Comparison of ENCODE assay signal across 15 mouse cellular contexts in the genomic region with DNA sequence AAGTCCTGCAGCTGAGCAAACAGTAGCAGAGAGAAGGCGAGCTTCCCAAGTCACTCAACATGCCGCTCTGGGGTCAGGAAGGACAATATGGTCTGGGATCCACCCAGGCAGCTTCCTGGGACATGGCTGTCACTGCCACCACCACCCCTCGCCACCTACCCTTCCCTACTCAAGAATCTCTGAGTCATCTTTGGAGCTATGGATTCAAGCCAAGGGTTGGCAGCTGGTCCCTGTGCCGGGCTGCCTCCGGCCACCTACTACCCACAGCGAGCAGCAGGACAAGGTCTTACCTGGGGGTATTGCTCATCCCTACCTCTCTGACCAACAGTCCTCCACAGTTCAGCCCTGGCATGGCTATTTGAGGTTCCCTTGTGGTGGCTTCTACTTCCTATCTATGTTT.
DNase-seq lines count a peak whose midpoint lies in the region; ATAC-seq and TF ChIP-seq lines count a peak whose summit lies in the region.
"Had no signal": no experiment of that assay in that cellular context is flagged by ENCODE, and none has a peak within 500 bp of the region (broad histone marks: within the 10 kb centered on the region; RNA-seq: fewer than 3 reads in every experiment).

No protein-coding gene starts in this region.

- 68% methylated on average over 6 of the region's 6 CpGs for WGBS in intestine, postnatal 0 days

- H3K4me2 ChIP-seq in intestine, postnatal 0 days (replicated peaks; ENCODE audit: low read depth): no peak overlapping the region
- H3K4me2 ChIP-seq: heart, embryonic 11.5 days; hindbrain, embryonic 13.5 days; stomach, embryonic 15.5 days had no signal

- H3K4me3 ChIP-seq in intestine, postnatal 0 days (ENCODE audit: low read depth, low read length): no peak overlapping the region
- H3K4me3 ChIP-seq: hindbrain, embryonic 13.5 days; stomach, embryonic 15.5 days had no signal

- no peaks in the 10 kb centered on the region for H3K27me3 ChIP-seq in intestine, postnatal 0 days (replicated peaks; ENCODE audit: control insufficient read depth, insufficient read depth, low read length)
- H3K27me3 ChIP-seq: hindbrain, embryonic 13.5 days; stomach, embryonic 15.5 days had no signal

- peak; percentile 2 to 30 for DNase-seq in left cerebral cortex, postnatal 25 days (ENCODE audit: low spot score in 2 of 2)
- DNase-seq in left cerebral cortex, adult 11 months (ENCODE audit: low spot score): no peak
- peak; percentile 22 for DNase-seq in adipocyte (ENCODE audit: low spot score)
- DNase-seq in cerebellum, adult 11 months: peak; percentile 89
- DNase-seq in left cerebral cortex, postnatal 4 days: peak; percentile 77
- no peak for DNase-seq in ovary, adult 18-20 months (ENCODE audit: low spot score)
- DNase-seq in heart, adult 9 months (ENCODE audit: low spot score in 2 of 2): no peak
- DNase-seq: kidney, adult 9 months; liver had no signal

- ATAC-seq in intestine, postnatal 0 days: no peak
- ATAC-seq: forebrain, embryonic 16.5 days had no signal

- no peaks in the 10 kb centered on the region for H3K36me3 ChIP-seq in intestine, postnatal 0 days (ENCODE audit: control insufficient read depth, insufficient read depth)
- H3K36me3 ChIP-seq: hindbrain, embryonic 13.5 days; stomach, embryonic 15.5 days had no signal

- no peaks in the 10 kb centered on the region for H3K4me1 ChIP-seq in intestine, postnatal 0 days (replicated peaks; ENCODE audit: control insufficient read depth, insufficient read depth, low read length)
- H3K4me1 ChIP-seq: hindbrain, embryonic 13.5 days; stomach, embryonic 15.5 days had no signal

- no peaks in the 10 kb centered on the region for H3K9me3 ChIP-seq in intestine, postnatal 0 days (ENCODE audit: control insufficient read depth)
- H3K9me3 ChIP-seq: hindbrain, embryonic 13.5 days; stomach, embryonic 15.5 days had no signal

- no peak overlapping the region for H3K27ac ChIP-seq in intestine, postnatal 0 days (ENCODE audit: low read depth, low read length)
- H3K27ac ChIP-seq: hindbrain, embryonic 13.5 days; macrophage; stomach, embryonic 15.5 days had no signal

- TF ChIP-seq CTCF in intestine, postnatal 0 days (IDR thresholded peaks at IDR 0.05; ENCODE audit: low read depth): no peak

- no peak overlapping the region for H3K9ac ChIP-seq in intestine, postnatal 0 days (ENCODE audit: low read depth, low read length)
- H3K9ac ChIP-seq: hindbrain, embryonic 13.5 days; stomach, embryonic 15.5 days had no signal

- intact Hi-C loops in left cerebral cortex, postnatal 25 days (cut with DNase I): no loop called here
- intact Hi-C loops in left cerebral cortex, postnatal 4 days (cut with DNase I): no loop called here

Comparison
In these comparisons a context has a peak if more than half of its experiments do, and no peak if none do; other contexts are left out.
1. DNase-seq: peak in left cerebral cortex, postnatal 25 days (2 of 2), adipocyte (single experiment), cerebellum, adult 11 months (single experiment) and left cerebral cortex, postnatal 4 days (single experiment); none in left cerebral cortex, adult 11 months (single experiment), ovary, adult 18-20 months (single experiment) and heart, adult 9 months (0 of 2).